ENCODE assay signal across 8 mouse cellular contexts in the genomic region with DNA sequence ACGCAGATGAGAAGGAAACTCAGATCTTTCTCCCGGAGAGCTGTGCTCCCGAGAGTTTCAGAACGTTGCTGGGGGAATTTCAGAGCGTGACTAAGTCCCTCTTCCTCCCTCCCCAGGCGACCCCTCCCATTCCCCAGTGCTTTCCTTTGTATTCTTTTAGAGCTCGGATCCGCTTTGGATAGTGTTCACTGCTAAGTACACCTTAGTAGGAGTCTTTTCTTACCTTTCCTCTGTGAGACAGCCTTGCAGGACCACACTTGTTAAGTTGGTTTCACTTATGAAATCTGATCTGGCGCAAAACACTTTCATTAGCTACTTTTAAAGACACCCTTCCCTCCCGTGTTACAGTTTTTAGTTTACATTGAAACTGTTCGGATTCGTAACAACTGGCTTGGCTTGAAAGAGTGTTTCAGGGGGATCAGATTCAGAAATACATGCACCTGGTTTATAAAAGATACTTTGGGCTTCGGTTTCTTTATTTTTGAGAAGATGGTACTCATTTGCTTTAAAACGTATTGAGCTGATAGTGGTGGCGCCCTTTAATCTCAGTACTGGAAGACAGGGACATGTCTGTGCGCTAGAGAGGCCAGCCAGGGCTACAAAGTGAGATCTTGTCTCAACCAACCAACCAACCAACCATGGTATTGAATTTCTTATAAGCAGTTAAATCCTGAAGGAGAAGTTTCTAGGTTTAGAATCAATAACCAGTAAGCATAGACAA. TPM values are rescaled to one million over a fixed set of nuclear protein-coding genes. Genes with fewer than 3 reads are reported as not detected.
DNase-seq lines count a peak whose midpoint lies in the region; ATAC-seq and TF ChIP-seq lines count a peak whose summit lies in the region.

No protein-coding gene starts in this region.

- WGBS in lung, embryonic 15.5 days, result 14% methylated on average over 16 of the region's 16 CpGs
- WGBS in embryonic facial prominence, embryonic 12.5 days, result 18% methylated on average over 16 of the region's 16 CpGs
- WGBS in hindbrain, postnatal 0 days, result 21% methylated on average over 16 of the region's 16 CpGs
- 24% methylated on average over 16 of the region's 16 CpGs for WGBS in midbrain, embryonic 14.5 days

- H3K27me3 ChIP-seq in lung, embryonic 15.5 days, result peaks cover 7% of the 10 kb centered on the region
- no peaks in the 10 kb centered on the region for H3K27me3 ChIP-seq in embryonic facial prominence, embryonic 12.5 days
- no peaks in the 10 kb centered on the region for H3K27me3 ChIP-seq in hindbrain, postnatal 0 days (ENCODE audit: insufficient read depth, low read length)
- 0 out of 2 replicates have a peak, but pooled peaks cover 4% of the 10 kb centered on the region for H3K27me3 ChIP-seq in midbrain, embryonic 14.5 days (ENCODE audit: control insufficient read depth, insufficient read depth, low read length)

- no peak for DNase-seq in lung, postnatal 14 days
- DNase-seq in hindbrain, postnatal 0 days (ENCODE audit: low spot score), result no peak
- no peak for DNase-seq in midbrain, embryonic 14.5 days
- no peak for DNase-seq in right cerebral cortex, postnatal 36 days (ENCODE audit: low spot score in 2 of 2)
- DNase-seq in thymus, adult 18-20 months, result no peak
- DNase-seq in urinary bladder, postnatal 36 days (ENCODE audit: low spot score in 2 of 2), result no peak

- H3K27ac ChIP-seq in lung, embryonic 15.5 days, result peak overlapping the region; percentile 54
- no peak overlapping the region for H3K27ac ChIP-seq in embryonic facial prominence, embryonic 12.5 days
- H3K27ac ChIP-seq in hindbrain, postnatal 0 days, result peak overlapping the region; percentile 59
- H3K27ac ChIP-seq in midbrain, embryonic 14.5 days (replicated peaks; ENCODE audit: low read depth, low read length), result peak overlapping the region; percentile 65

- H3K4me3 ChIP-seq in lung, embryonic 15.5 days, result peak overlapping the region; percentile 74
- H3K4me3 ChIP-seq in embryonic facial prominence, embryonic 12.5 days, result peak overlapping the region; percentile 87
- peak overlapping the region; percentile 90 for H3K4me3 ChIP-seq in hindbrain, postnatal 0 days (ENCODE audit: low read length)
- peak overlapping the region; percentile 67 for H3K4me3 ChIP-seq in midbrain, embryonic 14.5 days (replicated peaks; ENCODE audit: low read depth, low read length)

- peaks cover 9% of the 10 kb centered on the region for H3K4me1 ChIP-seq in lung, embryonic 15.5 days
- H3K4me1 ChIP-seq in embryonic facial prominence, embryonic 12.5 days, result no peaks in the 10 kb centered on the region
- 0 out of 2 replicates have a peak, but pooled peaks cover 6% of the 10 kb centered on the region for H3K4me1 ChIP-seq in hindbrain, postnatal 0 days (ENCODE audit: insufficient read depth, low read length)
- peaks cover 7% of the 10 kb centered on the region; the same call in 1 of the 2 replicates for H3K4me1 ChIP-seq in midbrain, embryonic 14.5 days (ENCODE audit: control insufficient read depth, insufficient read depth, low read length)

- no peak for TF ChIP-seq CTCF in hindbrain, postnatal 0 days (IDR thresholded peaks at IDR 0.05; ENCODE audit: low read depth)

- peak; percentile 6; the same call in 1 of the 2 replicates for ATAC-seq in lung, embryonic 15.5 days (ENCODE audit: borderline replicate concordance, extremely low read depth, low FRiP score, low TSS enrichment)
- ATAC-seq in embryonic facial prominence, embryonic 12.5 days (ENCODE audit: insufficient number of reproducible peaks, insufficient read depth, low FRiP score, low TSS enrichment), result no peak
- no peak for ATAC-seq in hindbrain, postnatal 0 days
- ATAC-seq in midbrain, embryonic 14.5 days (ENCODE audit: low FRiP score, low TSS enrichment), result no peak

- peaks cover 9% of the 10 kb centered on the region; the same call in 1 of the 2 replicates for H3K36me3 ChIP-seq in lung, embryonic 15.5 days
- peaks cover 4% of the 10 kb centered on the region; the same call in 1 of the 2 replicates for H3K36me3 ChIP-seq in embryonic facial prominence, embryonic 12.5 days
- peaks cover 14% of the 10 kb centered on the region; the same call in 1 of the 2 replicates for H3K36me3 ChIP-seq in hindbrain, postnatal 0 days (ENCODE audit: insufficient read depth, low read length)
- peaks cover 15% of the 10 kb centered on the region for H3K36me3 ChIP-seq in midbrain, embryonic 14.5 days (ENCODE audit: control insufficient read depth, insufficient read depth, low read length)

- peak overlapping the region; percentile 65 for H3K9ac ChIP-seq in lung, embryonic 15.5 days
- peak overlapping the region; percentile 76 for H3K9ac ChIP-seq in embryonic facial prominence, embryonic 12.5 days
- H3K9ac ChIP-seq in hindbrain, postnatal 0 days (replicated peaks; ENCODE audit: low read length), result peak overlapping the region; percentile 63
- H3K9ac ChIP-seq in midbrain, embryonic 14.5 days (replicated peaks; ENCODE audit: low read length), result peak overlapping the region; percentile 60

- peak overlapping the region; percentile 91 for H3K4me2 ChIP-seq in lung, embryonic 15.5 days
- peak overlapping the region; percentile 91 for H3K4me2 ChIP-seq in embryonic facial prominence, embryonic 12.5 days (replicated peaks)
- peak overlapping the region; percentile 96 for H3K4me2 ChIP-seq in hindbrain, postnatal 0 days (ENCODE audit: low read depth, low read length)
- H3K4me2 ChIP-seq in midbrain, embryonic 14.5 days (ENCODE audit: low read length), result peak overlapping the region; percentile 94

- no peaks in the 10 kb centered on the region for H3K9me3 ChIP-seq in lung, embryonic 15.5 days
- H3K9me3 ChIP-seq in embryonic facial prominence, embryonic 12.5 days, result no peaks in the 10 kb centered on the region
- no peaks in the 10 kb centered on the region for H3K9me3 ChIP-seq in hindbrain, postnatal 0 days (ENCODE audit: low read length)
- no peaks in the 10 kb centered on the region for H3K9me3 ChIP-seq in midbrain, embryonic 14.5 days (ENCODE audit: control insufficient read depth, low read length)

RNA-seq across cellular contexts. Expression of gene Mfsd1, which starts 0.7 kb away (rescaled TPM):
- 51.0 and 52.1 TPM in 2 replicates for polyA plus RNA-seq in lung, embryonic 15.5 days (2015; fragmentation: Nextera tagmentation; extraction: Ambion mirVana)
- polyA plus RNA-seq in embryonic facial prominence, embryonic 12.5 days (2016; fragmentation: Nextera tagmentation; extraction: Ambion mirVana), result 61.6 and 66.0 TPM in 2 replicates
- 31.0 and 35.0 TPM in 2 replicates for total RNA-seq in hindbrain, postnatal 0 days (2014; rRNA removed)
- polyA plus RNA-seq in hindbrain, postnatal 0 days (2015; fragmentation: Nextera tagmentation; extraction: Ambion mirVana), result 32.6 and 36.1 TPM in 2 replicates
- 28.8 and 42.9 TPM in 2 replicates for polyA plus RNA-seq in midbrain, embryonic 14.5 days (2014; fragmentation: Nextera tagmentation; extraction: Ambion mirVana)
